Mouse (Mus musculus): ENCODE measurements around the gene Tmem28.

Gene Tmem28

DNA sequence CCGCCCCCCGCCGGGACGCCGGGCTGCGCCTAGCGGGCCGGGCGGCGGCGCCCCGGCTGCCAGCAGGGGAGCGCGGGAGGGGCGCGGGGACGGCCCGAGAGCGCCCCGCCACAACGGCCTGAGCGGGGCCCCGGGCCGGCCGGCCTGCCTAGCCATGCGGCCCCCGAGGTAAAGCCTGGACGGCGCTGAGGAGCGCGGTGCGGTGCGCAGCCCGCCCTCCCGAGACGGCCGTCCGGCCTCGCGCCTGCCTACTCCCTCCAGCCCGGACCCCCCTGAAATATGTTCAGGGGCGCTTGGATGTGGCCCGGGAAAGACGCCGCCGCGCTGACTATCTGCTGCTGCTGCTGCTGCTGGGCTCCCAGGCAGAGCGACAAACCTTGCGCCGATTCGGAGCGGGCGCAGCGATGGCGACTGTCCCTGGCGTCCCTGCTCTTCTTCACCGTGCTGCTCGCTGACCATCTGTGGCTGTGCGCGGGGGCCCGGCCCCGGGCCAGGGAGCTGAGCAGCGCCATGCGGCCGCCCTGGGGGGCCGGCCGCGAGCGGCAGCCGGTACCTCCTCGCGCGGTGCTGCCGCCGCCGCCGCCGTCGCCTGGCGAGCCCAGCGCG is at the start of gene Tmem28:
Tmem28 (plus strand) TSS at position 232 of the 606 bp plus-strand sequence.
- peak; percentile 57 for DNase-seq

DNA sequence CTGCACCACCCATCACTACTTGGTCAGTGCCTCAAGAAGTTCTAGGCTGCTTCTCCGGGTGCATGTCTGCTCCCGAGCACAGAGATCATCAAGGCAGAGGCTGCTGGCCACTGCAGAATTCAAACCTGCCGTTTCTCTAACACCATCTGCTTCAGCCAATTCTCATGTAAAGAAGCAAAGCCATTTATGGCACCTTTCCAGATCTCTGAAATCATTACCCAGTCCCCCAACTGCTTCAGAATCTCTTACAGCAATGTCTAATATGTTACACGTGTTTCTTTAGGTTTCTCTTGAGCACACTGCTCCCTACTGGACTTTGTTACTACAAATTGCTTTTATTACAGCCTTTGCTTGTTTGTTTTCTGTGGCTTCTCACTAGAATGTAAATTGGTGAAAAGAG is 40.5 kb upstream of the Tmem28 start:
- DNase-seq: no peak

DNA sequence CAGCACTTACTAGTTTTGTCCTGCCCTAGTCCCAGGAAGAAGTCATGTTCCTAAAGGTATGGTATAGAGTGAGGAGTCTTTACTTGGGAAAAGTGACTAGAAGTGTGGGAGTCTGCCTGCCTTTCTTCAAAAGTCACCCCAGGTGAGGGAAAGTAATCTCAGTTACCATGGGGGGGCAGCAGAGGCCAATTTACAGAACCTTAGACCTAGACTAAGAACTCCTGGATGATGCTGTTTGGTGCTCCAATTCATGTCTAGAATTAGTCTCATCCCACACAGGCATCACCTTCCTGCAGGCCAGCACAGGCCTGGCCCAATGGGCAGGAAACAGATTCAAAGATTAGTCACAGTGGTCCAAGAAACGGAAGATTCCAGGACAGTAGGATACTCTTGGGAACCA is 12.4 kb upstream of the Tmem28 start:
- no peak for DNase-seq

- DNase-seq: peak; percentile 65
These were observed 1.4 kb upstream of the Tmem28 start for GRCm38 (mm10) chrX:99819395-99819935.

- DNase-seq: peak; percentile 76
These were observed 658 bp upstream of the Tmem28 start for GRCm38 (mm10) chrX:99819936-99820789.

GRCm38 (mm10) chrX:99842090-99842489 is 21.3 kb downstream of the Tmem28 start:
- DNase-seq: no peak

- DNase-seq: peak; percentile 12
These were observed 32.5 kb downstream of the Tmem28 start for GRCm38 (mm10) chrX:99853261-99853741.

DNA sequence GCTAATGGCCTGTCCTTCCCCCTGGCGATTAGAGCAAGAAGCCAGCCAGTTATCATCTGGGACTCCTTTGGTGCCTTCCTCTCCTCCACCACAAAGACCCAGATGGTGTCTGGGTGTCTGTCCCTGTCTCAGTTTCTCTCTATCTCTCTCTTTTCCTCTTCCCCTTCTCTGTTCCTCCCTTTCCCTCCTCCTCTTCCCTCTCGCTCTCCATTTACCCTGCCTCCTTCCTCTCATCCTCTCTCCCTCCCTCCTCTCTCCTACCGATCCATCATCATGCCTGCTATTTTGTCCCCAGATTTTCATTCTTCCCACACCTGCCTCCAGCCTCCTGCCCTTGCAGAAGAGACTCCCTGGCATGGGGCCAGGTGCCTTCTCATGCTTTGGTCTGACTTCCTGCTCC is 33.0 kb downstream of the Tmem28 start:
- no peak for DNase-seq

- no peak for DNase-seq
These were observed 51.4 kb downstream of the Tmem28 start for GRCm38 (mm10) chrX:99872228-99872627.

GRCm38 (mm10) chrX:99872632-99873201 is 51.9 kb downstream of the Tmem28 start:
- no peak for DNase-seq

DNA sequence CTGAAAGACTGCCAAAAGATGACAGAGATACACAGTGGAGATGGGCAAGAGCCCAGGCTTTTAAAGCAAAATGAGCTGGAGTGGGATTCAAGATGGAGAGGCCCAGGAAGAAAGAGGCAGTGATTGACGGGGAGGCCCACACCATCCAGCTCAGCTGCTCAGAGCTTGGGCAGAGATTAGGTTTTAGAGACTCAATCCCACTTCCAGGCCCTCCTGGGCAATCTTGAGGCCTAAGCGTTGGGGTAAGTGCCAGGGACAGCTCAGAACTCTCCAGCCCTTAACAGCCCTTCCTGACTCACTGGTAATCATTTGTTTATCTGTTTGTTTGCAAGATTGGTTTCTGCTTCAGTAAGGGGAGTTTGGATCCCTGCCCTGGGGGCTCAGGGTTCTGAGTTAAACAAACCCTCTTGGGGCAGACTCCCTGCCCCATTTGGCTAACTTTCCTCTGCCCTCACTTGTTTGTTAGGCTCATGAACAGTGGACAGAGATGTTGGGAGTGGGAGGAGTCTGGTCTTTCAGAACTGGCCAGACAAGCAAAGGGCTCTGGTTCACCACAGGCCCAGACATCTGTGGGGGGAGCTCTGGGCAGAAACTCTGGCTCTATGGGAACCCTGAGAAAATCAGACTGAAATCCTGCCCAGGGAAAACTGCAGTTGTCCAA is 52.6 kb downstream of the Tmem28 start:
- no peak for DNase-seq

- no peak for DNase-seq
These were observed 53.1 kb downstream of the Tmem28 start for GRCm38 (mm10) chrX:99873920-99874296.

GRCm38 (mm10) chrX:99876781-99877180 is 56.0 kb downstream of the Tmem28 start:
- DNase-seq: no peak

DNA sequence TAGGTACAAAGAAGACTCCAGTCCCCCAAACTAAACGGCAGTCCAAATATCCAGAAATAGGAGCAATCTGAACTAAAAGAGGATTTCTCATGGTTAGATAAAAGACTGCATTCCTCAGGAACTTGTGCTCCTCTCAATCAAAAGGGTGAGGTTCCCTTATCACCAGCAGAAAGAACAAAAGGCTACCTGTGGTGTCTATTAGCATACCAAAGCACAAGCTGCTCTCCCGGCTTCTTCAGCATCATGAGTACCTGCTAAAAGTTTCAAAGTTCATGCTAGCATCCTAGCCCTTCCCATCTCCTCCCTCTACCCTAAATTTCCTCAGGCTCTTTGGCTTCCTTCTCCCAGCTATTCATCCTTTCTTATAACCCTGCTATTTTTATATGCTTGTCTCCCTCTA is 62.6 kb downstream of the Tmem28 start:
- DNase-seq: no peak

Data from cerebellum, adult 11-12 months (tissue).